Mouse (Mus musculus) spleen, adult 12 weeks (tissue): ENCODE data around the gene Sh3kbp1.

Experiments used
- DNase-seq: peaks from one replicate; pipeline ENCODE4 v3.0.0; 2022; ENCODE audit warnings: low spot score

The Sh3kbp1 gene

DNA sequence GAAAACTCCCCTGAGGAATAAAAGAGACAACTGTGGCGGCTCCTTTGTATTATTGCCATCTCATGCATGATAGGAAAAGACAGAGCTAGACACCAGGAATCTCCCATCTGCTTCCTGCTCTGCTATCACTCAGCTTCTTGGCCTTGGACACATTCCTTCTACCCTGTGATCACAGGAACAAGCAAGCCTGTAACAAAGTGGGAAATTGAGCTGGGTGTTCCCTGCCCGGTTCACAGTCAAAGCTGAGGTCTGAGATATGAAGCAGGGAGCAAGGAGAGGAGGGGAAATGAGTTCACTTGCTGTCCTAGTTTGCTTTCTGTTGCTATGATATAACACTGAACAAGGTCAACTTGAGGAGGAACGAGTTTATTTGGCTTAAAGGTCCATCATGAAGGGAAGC lies 301.8 kb downstream of the Sh3kbp1 start:
- DNase-seq: no peak

DNA sequence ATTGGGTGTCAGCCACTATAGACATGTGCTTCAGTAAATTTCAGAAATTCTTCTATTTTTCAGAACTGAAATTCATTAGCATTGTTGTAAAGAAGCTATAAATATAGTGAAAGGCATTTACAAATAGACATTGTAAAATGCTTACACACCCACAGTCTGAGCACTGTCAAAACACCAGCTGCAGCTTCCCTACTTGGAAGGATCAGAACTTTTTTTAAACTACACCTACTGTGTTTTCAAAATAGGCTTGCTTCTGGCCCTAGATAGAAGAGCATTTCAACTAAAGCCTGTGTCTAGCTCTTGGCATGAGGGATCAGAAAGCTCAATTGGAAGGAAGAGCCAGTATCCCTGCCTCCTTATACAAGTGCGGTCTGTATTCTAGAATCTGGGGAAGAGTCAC lies 305.0 kb downstream of the Sh3kbp1 start:
- DNase-seq: no peak

DNA sequence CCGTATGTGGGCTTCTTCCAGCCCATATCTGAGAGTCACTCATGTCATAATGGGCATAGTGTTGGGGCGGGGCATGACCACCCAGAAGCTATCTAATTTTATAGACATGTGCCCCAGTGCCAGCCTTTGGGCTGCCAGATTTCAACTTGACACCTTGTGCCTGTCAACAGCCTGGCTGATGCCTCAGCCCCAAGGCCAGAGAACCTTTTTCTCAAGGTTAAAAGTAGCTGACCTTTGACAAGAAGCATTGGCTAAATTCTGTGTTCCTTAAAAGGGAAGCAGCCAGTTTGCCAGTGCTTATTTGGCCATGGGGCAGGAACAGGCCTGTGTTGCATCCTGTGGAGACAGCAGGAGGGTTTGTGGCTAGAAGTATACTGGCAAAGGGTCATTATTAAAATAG lies 315.5 kb downstream of the Sh3kbp1 start:
- no peak for DNase-seq

DNA sequence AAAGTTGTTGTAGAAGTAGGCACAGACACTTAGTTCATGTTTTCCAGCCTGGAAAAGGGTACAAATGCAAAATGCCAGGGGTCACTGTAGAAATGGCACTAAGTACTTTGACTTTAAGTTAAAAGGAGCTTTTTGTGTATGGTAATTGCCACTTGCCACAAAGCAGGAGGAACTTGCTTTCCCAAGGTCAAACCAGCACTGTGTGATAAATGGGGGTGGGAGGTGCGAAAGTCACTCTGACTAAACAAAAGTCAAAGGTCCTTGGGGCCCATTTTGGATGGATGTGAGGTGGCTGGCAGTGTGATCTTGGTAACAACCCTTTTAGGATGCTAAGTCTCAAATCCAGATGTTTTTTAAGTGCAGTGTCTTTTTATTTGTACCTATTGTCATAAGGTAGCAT lies 316.5 kb downstream of the Sh3kbp1 start:
- no peak for DNase-seq

DNA sequence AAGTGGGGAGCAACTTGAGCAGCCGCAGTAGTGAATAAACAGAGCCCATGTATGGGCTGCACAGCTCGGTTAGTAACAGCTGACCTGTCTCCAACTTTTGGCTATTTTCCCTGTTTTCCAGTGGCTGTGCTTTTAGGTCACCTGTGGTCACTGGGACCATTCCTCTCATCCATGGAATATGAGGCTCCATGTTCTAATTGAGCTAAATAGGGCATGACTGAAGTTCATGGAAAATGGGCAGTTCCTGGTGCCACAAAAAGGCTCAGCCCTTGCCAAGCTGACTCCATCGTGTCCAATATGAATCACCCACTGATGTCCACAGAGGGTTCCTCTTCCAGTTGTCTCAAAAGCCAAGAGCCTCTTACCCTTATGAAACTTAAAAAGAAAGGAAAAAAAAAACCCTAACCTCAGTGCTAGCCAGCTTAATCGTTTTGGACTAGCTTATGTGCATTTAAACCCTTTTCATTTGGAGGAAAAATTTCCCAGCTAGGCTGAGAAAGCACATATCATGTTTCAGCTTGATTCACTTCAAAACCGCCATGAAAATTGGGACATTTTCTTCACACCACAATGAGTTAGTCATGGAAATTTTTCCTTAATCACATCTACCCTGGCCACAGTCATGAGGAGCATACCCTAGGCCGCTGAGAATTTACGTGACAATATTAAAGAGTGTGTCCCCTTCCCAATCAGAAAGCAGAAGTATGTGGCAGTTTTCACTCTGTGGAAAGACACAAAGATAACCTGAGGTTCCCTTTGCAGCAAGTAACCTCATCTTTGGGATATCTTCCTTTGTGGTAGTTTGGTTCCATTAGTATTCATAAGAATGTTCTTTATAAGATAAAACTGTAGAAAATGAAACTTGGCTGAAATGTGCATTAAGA lies 326.7 kb downstream of the Sh3kbp1 start:
- DNase-seq: no peak

DNA sequence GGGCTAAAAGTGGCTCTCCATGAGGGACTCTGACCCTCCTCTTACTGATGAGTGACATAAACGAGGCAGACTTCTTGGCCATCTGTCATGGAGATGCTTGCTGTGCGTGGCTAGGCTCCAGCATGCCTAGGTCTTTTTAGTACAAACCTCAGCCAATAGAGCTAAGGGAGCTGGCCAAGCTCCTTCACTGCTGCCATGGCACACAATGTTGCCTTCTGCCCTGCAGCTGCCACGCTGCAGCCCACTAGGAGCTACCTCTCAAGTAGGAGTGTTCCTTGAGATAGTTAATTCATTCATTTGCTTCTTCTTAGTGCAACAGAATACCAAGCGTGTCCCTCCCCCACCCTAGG lies 327.3 kb downstream of the Sh3kbp1 start:
- no peak for DNase-seq

DNA sequence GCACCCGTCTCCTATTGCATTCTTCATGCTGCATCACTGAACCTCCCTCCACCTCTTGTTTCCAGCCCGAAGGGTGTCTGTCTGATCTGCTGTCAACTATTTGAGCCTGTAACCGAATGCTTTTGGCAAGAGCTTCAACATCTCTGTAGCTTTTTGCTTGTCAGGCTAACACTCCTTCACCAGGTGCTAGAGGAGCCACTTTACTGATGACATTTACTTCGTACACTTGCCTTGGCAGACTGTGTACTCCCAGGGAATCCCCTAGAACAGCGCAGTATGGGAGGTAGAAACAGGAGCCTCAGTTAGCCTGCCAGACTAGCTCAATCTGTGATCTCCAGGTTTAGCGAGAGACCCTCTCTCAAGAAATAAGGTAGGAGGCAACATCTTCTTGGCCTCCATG lies 328.4 kb downstream of the Sh3kbp1 start:
- no peak for DNase-seq

DNA sequence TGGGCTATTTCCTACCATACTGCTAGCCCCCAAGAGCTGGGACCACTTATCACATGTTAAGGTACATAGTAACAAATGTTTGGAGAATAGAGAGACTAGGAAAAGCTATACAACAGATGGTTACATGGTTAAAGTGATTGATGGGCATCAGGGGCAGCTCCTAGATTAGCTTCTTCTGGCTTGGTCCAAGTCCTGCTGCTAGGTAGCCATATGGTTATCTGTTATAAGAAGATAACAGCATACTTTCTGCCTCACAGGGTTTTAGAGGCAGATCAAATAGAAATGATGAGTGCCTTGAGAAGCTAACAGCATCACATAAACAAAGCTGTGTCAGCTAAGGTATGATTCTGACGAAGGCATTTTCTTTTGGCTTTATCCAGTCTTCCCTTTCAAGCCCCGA lies 334.3 kb downstream of the Sh3kbp1 start:
- no peak for DNase-seq

DNA sequence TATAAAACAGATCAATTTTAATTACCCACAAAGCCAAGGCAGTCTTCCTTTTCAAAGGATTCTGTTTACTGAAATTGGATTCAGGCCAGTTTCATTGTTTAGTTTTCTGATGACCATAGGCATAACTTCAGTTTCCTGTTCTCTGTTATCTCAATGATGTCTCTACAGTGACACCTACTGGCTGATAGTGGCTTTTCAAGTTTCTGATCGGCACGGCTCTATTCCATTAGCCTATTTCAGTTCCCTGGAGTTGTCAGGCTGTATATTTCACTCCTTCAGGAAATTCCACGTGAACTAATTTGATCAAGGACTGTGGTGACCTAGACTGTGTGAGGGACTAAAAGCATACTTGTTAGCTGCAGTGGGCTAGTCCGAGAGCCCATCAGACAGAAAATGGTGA lies 336.2 kb downstream of the Sh3kbp1 start:
- peak; percentile 3 for DNase-seq

DNA sequence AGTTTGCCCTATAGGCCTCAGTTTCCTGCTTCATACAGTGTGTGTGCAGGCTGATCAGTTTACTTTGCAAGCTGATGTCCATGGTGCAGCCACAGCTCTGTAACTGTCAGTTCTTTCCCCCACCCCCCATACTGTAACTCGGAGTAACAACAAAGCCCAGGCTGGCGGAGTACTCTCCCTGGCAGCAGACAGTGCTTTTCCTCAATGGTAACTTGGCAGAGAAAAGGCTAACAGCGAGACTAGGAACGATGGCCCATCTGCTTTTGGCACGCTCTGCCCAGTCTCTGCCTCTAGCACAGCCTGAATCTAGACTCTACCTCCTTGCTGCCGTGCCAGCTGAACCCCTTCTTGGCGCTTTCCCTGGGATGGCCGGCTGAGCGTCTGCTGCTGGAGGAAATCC lies 336.9 kb downstream of the Sh3kbp1 start:
- DNase-seq: no peak

DNA sequence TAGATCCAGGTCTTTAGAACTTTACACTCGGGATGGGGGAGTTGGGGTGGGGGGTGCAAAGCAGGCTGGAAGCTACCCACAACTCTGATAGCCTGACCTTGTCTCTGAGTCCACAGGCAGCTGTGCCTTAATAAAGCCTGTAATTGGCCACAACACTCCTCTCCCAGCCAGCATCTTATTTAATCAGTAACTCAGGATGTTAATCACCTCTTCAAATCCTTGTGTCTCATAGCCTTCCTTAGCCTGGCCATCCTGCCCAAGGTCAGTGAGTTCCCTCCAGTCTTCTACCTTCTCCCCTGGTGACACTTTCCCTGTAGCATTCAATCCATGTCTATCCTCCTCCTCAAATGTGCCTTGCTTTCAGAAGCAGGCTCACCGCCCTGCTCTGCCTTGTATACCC lies 342.0 kb downstream of the Sh3kbp1 start:
- DNase-seq: no peak

DNA sequence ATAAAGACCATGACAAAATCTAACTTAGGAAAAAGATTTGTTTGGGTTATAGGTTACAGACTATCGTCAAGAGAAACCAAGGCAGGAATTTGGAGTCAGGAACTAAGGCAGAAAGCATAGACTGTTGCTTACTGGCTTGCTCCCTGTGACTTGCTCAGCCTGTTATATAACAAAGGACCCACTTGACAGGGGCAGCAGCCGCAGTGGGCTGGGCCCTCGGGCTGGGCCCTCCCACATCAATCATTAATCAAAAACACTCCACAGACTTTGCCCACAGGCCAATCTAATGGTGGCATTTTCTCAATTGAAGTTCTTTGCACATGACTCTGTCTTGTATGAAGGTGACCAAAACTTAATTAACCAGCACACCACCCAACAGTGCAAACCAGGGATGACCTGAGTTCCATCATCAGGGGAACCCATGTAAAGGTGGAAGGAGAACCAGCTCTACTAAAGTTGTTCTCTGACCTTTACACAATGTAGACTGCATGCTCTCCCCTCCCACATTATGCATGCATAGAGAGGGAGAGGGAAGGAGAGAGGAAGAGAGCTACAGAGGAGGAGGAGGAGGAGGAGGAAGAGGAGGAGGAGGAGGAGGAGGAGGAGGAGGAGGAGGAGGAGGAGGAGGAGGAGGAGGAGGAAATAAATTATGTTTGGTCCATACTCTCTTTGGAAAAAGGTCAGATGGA lies 344.2 kb downstream of the Sh3kbp1 start:
- no peak for DNase-seq

DNA sequence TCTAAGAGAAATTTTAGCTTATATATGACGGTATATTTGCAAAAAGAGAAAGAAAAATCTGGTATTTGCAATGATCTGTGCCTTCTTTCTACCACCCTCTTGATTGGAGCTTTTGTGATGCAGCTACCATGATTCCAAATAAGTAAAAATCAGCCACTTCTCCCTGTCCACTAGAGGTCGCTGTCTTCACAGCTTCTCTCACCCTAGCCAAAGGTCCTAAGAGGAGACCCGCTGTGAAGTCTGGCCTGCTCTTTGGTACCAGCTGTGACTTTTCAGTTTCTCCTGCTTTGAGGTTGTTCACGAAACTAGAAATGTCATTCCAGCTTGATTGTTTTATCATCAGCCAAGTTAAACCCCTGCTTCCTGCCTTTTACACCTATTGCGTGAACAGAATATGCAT lies 346.7 kb downstream of the Sh3kbp1 start:
- no peak for DNase-seq

DNA sequence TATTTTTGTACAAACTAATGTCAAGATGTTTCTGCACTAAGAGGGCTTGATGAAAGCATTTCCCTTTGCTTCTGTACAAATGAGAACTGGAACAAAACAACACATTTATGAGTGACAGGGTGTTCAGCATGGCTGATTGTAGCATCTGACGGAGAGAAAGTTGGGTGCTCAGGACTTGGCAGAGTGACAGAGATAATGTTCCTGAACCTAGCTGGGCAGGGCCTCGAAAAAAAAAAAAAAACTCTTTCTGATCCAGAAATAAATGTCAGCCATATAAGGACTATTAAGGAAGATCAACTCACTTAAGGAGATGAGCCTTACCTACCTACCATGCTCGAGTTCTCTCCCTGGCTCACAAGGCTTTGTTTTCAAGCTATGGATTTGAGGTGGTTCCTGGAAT lies 349.2 kb downstream of the Sh3kbp1 start:
- no peak for DNase-seq

DNA sequence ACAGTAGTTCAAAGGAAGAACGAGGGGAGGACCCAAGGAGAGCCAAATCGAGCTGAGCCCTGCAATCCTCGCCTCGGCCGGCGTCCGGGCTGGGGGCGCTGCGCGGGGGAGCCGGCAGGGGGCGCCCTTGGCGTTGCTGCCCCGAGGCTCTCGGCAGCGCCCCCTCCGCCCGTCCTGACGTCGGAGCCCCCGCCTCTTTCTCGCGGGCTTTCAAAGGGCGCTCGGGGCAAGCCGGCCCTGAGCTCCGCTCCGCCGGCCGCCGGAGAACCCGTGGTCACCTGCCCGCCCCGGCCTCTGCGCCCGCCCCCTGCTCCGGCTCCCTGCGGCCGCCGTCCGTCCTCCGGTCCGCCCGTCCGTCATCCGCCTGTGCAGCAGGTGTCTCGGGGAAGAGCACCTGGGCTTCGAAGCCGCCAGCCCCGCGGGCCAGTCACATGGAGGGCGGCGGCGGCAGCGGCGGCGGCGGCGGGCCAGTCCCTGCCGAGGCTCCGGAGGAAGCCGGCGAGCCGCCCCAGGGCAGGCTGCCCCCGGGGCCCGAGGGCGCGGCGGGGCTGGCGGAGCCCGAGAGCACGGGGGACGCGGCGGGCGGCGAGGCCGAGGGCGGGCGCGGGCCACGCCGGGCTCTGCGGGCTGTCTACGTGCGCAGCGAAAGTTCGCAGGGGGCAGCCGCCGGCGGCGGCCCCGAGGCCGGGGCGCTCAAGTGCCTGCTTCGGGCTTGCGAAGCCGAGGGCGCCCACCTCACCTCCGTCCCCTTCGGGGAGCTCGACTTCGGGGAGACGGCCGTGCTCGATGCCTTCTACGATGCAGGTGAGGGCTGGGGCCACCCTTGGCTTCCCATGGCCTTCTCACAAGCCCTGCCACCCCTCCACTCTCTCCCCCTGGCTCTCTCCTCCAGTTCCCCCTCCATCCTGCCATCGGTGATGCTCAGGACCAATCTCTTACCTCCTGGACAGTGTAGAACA lies 361.2 kb downstream of the Sh3kbp1 start, which contains the start of gene Map3k15:
Map3k15 (plus strand) TSS at position 432 of the 959 bp plus-strand sequence.
- DNase-seq: peak; percentile 42

DNA sequence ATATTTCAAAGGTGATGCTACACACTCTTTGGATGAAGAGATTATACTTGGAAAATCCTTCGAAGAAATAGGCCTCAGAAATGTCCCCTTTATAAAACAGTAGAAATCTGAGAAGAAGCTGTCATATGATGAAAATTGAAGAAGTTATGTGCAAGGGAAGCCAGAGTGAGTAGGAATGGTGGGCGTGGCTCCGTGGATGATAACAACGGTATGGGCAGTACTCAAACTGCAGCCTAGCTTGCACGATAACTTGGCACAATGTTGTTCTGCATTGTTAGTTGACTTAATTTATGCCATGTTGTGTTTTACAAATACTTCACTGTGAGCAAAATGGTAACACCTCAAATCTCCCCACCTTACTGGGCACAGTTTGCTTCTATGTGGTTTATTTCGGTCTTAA lies 368.7 kb downstream of the Sh3kbp1 start:
- no peak for DNase-seq
